Mouse (Mus musculus): ENCODE measurements around the gene Sema4d. TPM values are rescaled to one million over a fixed set of nuclear protein-coding genes. Genes with fewer than 3 reads are reported as not detected.

The Sema4d gene
- total and polyA plus RNA-seq, 3 experiments, result 6.9 to 20.3 TPM; not detected in 1

GRCm38 (mm10) chr13:51756019-51756418 is 37.5 kb downstream of the Sema4d start:
- H3K27me3 ChIP-seq (ENCODE audit: control insufficient read depth in 1 of 2, insufficient read depth in 2 of 2, low read length in 2 of 2), result no peaks in the 10 kb centered on the region
- H3K9ac ChIP-seq (ENCODE audit: control insufficient read depth, low read depth, low read length, poor library complexity, severe bottlenecking), result peak overlapping the region; percentile 37
- H3K36me3 ChIP-seq (ENCODE audit: control insufficient read depth in 1 of 2, insufficient read depth in 2 of 2, low read length in 2 of 2), result peaks cover 0 to 17% of the 10 kb centered on the region in 2 experiments; a peak in 2 of 4 replicates
- DNase-seq (ENCODE audit: low read depth, low spot score), result no peak
- peak overlapping the region; percentile 77 for H3K27ac ChIP-seq (ENCODE audit: control insufficient read depth, low read depth, low read length)
- no peaks in the 10 kb centered on the region; the same call in 1 of the 2 replicates for H3K79me2 ChIP-seq (ENCODE audit: control insufficient read depth, insufficient read depth, low read length, poor library complexity)
- TF ChIP-seq POLR2A (IDR thresholded peaks at IDR 0.05; ENCODE audit: control insufficient read depth in 1 of 2, insufficient read depth in 1 of 2, low read depth in 1 of 2, low read length in 2 of 2, poor library complexity in 1 of 2) (no peak), CTCF (IDR thresholded peaks at IDR 0.05 in 2 of 3, conservative IDR thresholded peaks at IDR 0.05 in 1 of 3; ENCODE audit: control insufficient read depth in 1 of 3, insufficient read depth in 1 of 3, low read depth in 2 of 3, low read length in 3 of 3, poor library complexity in 1 of 3, severe bottlenecking in 1 of 3) (no peak), NRF1 (IDR thresholded peaks at IDR 0.05; ENCODE audit: insufficient read depth, low read depth, low read length, poor library complexity, severe bottlenecking) (no peak), MYB (IDR thresholded peaks at IDR 0.05; ENCODE audit: low read depth, low read length) (no peak), MXI1 (IDR thresholded peaks at IDR 0.05; ENCODE audit: low read depth, low read length) (no peak), EP300 (IDR thresholded peaks at IDR 0.05; ENCODE audit: low read depth in 1 of 2, low read length in 2 of 2) (no peak)
- no peaks in the 10 kb centered on the region for H3K9me3 ChIP-seq (replicated peaks; ENCODE audit: insufficient read depth, low read length)
- no peak overlapping the region; a peak in 1 of 4 replicates for H3K4me3 ChIP-seq (ENCODE audit: control insufficient read depth in 1 of 2, insufficient read depth in 1 of 2, low read depth in 2 of 2, low read length in 2 of 2)
- peaks cover 8 to 16% of the 10 kb centered on the region in 2 experiments for H3K4me1 ChIP-seq (ENCODE audit: control insufficient read depth in 1 of 2, insufficient read depth in 2 of 2, low read length in 2 of 2)

- H3K4me3 ChIP-seq (ENCODE audit: control insufficient read depth in 1 of 2, insufficient read depth in 1 of 2, low read depth in 2 of 2, low read length in 2 of 2), result no peak overlapping the region
- H3K79me2 ChIP-seq (ENCODE audit: control insufficient read depth, insufficient read depth, low read length, poor library complexity), result no peaks in the 10 kb centered on the region; the same call in 1 of the 2 replicates
- H3K27me3 ChIP-seq (ENCODE audit: control insufficient read depth in 1 of 2, insufficient read depth in 2 of 2, low read length in 2 of 2), result no peaks in the 10 kb centered on the region
- peak overlapping the region; percentile 77 for H3K27ac ChIP-seq (ENCODE audit: control insufficient read depth, low read depth, low read length)
- TF ChIP-seq GATA1 (IDR thresholded peaks at IDR 0.05; ENCODE audit: low read depth, low read length), result no peak
- no peak for TF ChIP-seq MYB (IDR thresholded peaks at IDR 0.05; ENCODE audit: low read depth, low read length)
- TF ChIP-seq USF1 (IDR thresholded peaks at IDR 0.05; ENCODE audit: low read depth, low read length), result no peak
- TF ChIP-seq MAFK (IDR thresholded peaks at IDR 0.05; ENCODE audit: borderline replicate concordance, low read depth, low read length), result no peak
- no peak for TF ChIP-seq HCFC1 (IDR thresholded peaks at IDR 0.05; ENCODE audit: low read depth, low read length)
- TF ChIP-seq ZKSCAN1 (IDR thresholded peaks at IDR 0.05; ENCODE audit: low read depth, low read length), result no peak
- TF ChIP-seq RAD21 (IDR thresholded peaks at IDR 0.05; ENCODE audit: low read depth, low read length), result no peak
- no peak for TF ChIP-seq KAT2A (conservative IDR thresholded peaks at IDR 0.05; ENCODE audit: low read depth, low read length)
- no peak for TF ChIP-seq TBP (IDR thresholded peaks at IDR 0.05; ENCODE audit: low read depth, low read length)
- no peak for TF ChIP-seq ZC3H11A (IDR thresholded peaks at IDR 0.05; ENCODE audit: low read depth, low read length)
- TF ChIP-seq BHLHE40 (IDR thresholded peaks at IDR 0.05; ENCODE audit: borderline replicate concordance, low read depth, low read length), result no peak
- no peak for TF ChIP-seq POLR2A (IDR thresholded peaks at IDR 0.05; ENCODE audit: control insufficient read depth in 1 of 2, insufficient read depth in 1 of 2, low read depth in 1 of 2, low read length in 2 of 2, poor library complexity in 1 of 2)
- DNase-seq (ENCODE audit: low read depth, low spot score), result no peak
- peaks cover 8 to 16% of the 10 kb centered on the region in 2 experiments for H3K4me1 ChIP-seq (ENCODE audit: control insufficient read depth in 1 of 2, insufficient read depth in 2 of 2, low read length in 2 of 2)
- no peaks in the 10 kb centered on the region for H3K9me3 ChIP-seq (replicated peaks; ENCODE audit: insufficient read depth, low read length)
- no peak overlapping the region for H3K9ac ChIP-seq (ENCODE audit: control insufficient read depth, low read depth, low read length, poor library complexity, severe bottlenecking)
- peaks cover 0 to 17% of the 10 kb centered on the region in 2 experiments; a peak in 2 of 4 replicates for H3K36me3 ChIP-seq (ENCODE audit: control insufficient read depth in 1 of 2, insufficient read depth in 2 of 2, low read length in 2 of 2)
These were observed 38.0 kb downstream of the Sema4d start for GRCm38 (mm10) chr13:51755584-51755983.
